Mouse (Mus musculus) megakaryocyte, embryonic 14.5 days (primary cell): ENCODE measurements around the gene Masp1.

Experiments used
- FLI1 ChIP-seq: IDR thresholded peaks from 2 replicates; pipeline ENCODE4 v1.6.1; 2012; ENCODE audit warnings: low read length, inconsistent platforms, mixed read lengths
- GATA1 ChIP-seq: IDR thresholded peaks from 3 replicates; pipeline ENCODE4 v1.6.1; 2012; ENCODE audit warnings: mixed read lengths, low read length, inconsistent platforms, borderline replicate concordance

DNA sequence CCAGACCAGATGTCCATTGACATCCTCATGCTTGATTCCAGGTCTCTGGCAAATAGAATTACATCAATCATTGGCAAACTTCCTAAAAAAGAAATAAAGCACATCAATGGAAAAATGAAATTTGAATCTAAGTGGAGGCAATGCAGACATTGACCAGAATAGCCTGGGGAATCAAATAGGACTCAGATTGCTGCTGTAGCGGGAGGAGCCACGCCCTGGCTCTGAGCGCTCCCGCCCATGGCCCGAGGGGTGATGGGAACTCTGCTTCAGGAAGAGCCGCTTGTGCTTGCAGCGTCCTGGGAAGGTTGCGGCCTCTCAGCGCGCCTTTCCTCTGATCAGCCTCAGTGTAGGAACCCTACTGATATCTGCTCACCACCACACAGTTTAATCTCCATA is 104.4 kb downstream of the Masp1 start:
- TF ChIP-seq GATA1, result no peak
- no peak for TF ChIP-seq FLI1
